Mouse (Mus musculus) CH12.LX (cell line): ENCODE data around the gene Brd2. TPM values are rescaled to one million over a fixed set of nuclear protein-coding genes. Genes with fewer than 3 reads are reported as not detected.
A peak's percentile ranks its signal among the peaks of the same experiment; 100 is the strongest.

Experiments used
- DNase-seq: peaks from one replicate; pipeline ENCODE4 v3.0.0-alpha.2; 2013; ENCODE audit errors: extremely low read depth
- H3K27ac ChIP-seq: 2 replicates; pipeline ENCODE4 v1.5.1; 2012; ENCODE audit warnings: low read depth, mild to moderate bottlenecking, control low read depth, moderate library complexity; ENCODE audit not compliant: insufficient read depth
- H3K27me3 ChIP-seq: replicated peaks from 2 replicates; pipeline ENCODE3; 2012; ENCODE audit warnings: inconsistent platforms
- H3K36me3 ChIP-seq, 2 experiments: replicated peaks in 1 of 2; 2 replicates each; pipeline versions ENCODE3 to v1.6.1; 2012; ENCODE audit warnings: inconsistent platforms in 1 of 2, low read length in 1 of 2, mild to moderate bottlenecking in 1 of 2, mixed read lengths in 1 of 2, moderate library complexity in 1 of 2; ENCODE audit not compliant: control insufficient read depth in 1 of 2, insufficient read depth in 1 of 2
- H3K4me1 ChIP-seq, 2 experiments: 2 replicates each; pipeline ENCODE4 v1.6.1; 2012; ENCODE audit warnings: inconsistent platforms in 1 of 2, moderate library complexity in 1 of 2; ENCODE audit not compliant: insufficient read depth in 2 of 2, control insufficient read depth in 1 of 2
- H3K4me2 ChIP-seq: 2 replicates; pipeline ENCODE4 v1.6.1; 2012; ENCODE audit warnings: low read depth, mild to moderate bottlenecking, control low read depth; ENCODE audit not compliant: poor library complexity, insufficient read depth, severe bottlenecking
- H3K4me3 ChIP-seq, 3 experiments: fragments of 150-350 bp in 1 of 3; sonication (generic) in 1 of 3; replicated peaks in 1 of 3; 2 replicates each; pipeline versions ENCODE3 to v1.5.1; 2011 to 2012; ENCODE audit warnings: low read depth in 2 of 3, low read length in 2 of 3, mild to moderate bottlenecking in 2 of 3, moderate library complexity in 2 of 3, control low read depth in 1 of 3, improper control_type of control experiment in 1 of 3, inconsistent platforms in 1 of 3, mixed read lengths in 1 of 3; ENCODE audit not compliant: poor library complexity in 1 of 3
- H3K79me2 ChIP-seq: replicated peaks from 2 replicates; pipeline ENCODE4 v1.6.1; 2012; ENCODE audit warnings: mild to moderate bottlenecking, moderate library complexity; ENCODE audit not compliant: control insufficient read depth, poor library complexity, insufficient read depth, severe bottlenecking; ENCODE audit errors: extremely low read depth
- H3K9ac ChIP-seq: 2 replicates; pipeline ENCODE4 v1.6.1; 2012; ENCODE audit warnings: low read depth, mild to moderate bottlenecking, control low read depth, moderate library complexity; ENCODE audit not compliant: insufficient read depth
- H3K9me3 ChIP-seq: replicated peaks from 2 replicates; pipeline ENCODE3; 2012; ENCODE audit warnings: low read length, inconsistent platforms, mixed read lengths
- BHLHE40 ChIP-seq: IDR thresholded peaks from 2 replicates; pipeline ENCODE4 v1.6.1; 2011; ENCODE audit warnings: mild to moderate bottlenecking, low read depth, low read length, improper control_type of control experiment
- CHD2 ChIP-seq: IDR thresholded peaks from 2 replicates; pipeline ENCODE4 v1.6.1; 2011; ENCODE audit warnings: low read length, improper control_type of control experiment
- E2F4 ChIP-seq: IDR thresholded peaks from 2 replicates; pipeline ENCODE4 v1.6.1; 2011; ENCODE audit warnings: low read depth, low read length, improper control_type of control experiment; ENCODE audit not compliant: insufficient replicate concordance
- EP300 ChIP-seq: IDR thresholded peaks from 2 replicates; pipeline ENCODE4 v1.6.1; 2011; ENCODE audit warnings: low read length, improper control_type of control experiment
- GABPA ChIP-seq: IDR thresholded peaks from 2 replicates; pipeline ENCODE4 v1.6.1; 2012; ENCODE audit warnings: low read depth, low read length, improper control_type of control experiment, inconsistent platforms; ENCODE audit not compliant: insufficient replicate concordance
- JUN ChIP-seq: IDR thresholded peaks from 2 replicates; pipeline ENCODE4 v1.6.1; 2011; ENCODE audit warnings: low read depth, mild to moderate bottlenecking, low read length, improper control_type of control experiment, moderate library complexity; ENCODE audit not compliant: insufficient read depth
- JUND ChIP-seq: conservative IDR thresholded peaks from 2 replicates; pipeline ENCODE4 v1.6.1; 2011; ENCODE audit warnings: low read depth, low read length, improper control_type of control experiment
- MAZ ChIP-seq: IDR thresholded peaks from 2 replicates; pipeline ENCODE4 v1.6.1; 2012; ENCODE audit warnings: low read depth, mild to moderate bottlenecking, inconsistent platforms, low read length, improper control_type of control experiment, moderate library complexity
- NRF1 ChIP-seq: IDR thresholded peaks from 2 replicates; pipeline ENCODE4 v1.6.1; 2014; ENCODE audit warnings: low read depth, mild to moderate bottlenecking, inconsistent platforms, low read length, improper control_type of control experiment, moderate library complexity
- PAX5 ChIP-seq: IDR thresholded peaks from 2 replicates; pipeline ENCODE4 v1.6.1; 2012; ENCODE audit warnings: low read length, inconsistent platforms, mixed read lengths
- POLR2AphosphoS2 ChIP-seq: IDR thresholded peaks from 2 replicates; pipeline ENCODE4 v1.6.1; 2011; ENCODE audit warnings: low read depth, low read length, improper control_type of control experiment
- RAD21 ChIP-seq: IDR thresholded peaks from 2 replicates; pipeline ENCODE4 v1.6.1; 2011; ENCODE audit warnings: low read depth, mild to moderate bottlenecking, low read length, improper control_type of control experiment, moderate library complexity
- TCF12 ChIP-seq: IDR thresholded peaks from 2 replicates; pipeline ENCODE4 v1.6.1; 2014; ENCODE audit warnings: low read depth, mild to moderate bottlenecking, inconsistent platforms, low read length, improper control_type of control experiment
- ZC3H11A ChIP-seq: IDR thresholded peaks from 2 replicates; pipeline ENCODE4 v1.6.1; 2012; ENCODE audit warnings: low read depth, mild to moderate bottlenecking, inconsistent platforms, low read length, improper control_type of control experiment
- ZMIZ1 ChIP-seq: IDR thresholded peaks from 2 replicates; pipeline ENCODE4 v1.6.1; 2012; ENCODE audit warnings: low read depth, mild to moderate bottlenecking, inconsistent platforms, low read length, improper control_type of control experiment
- ZNF384 ChIP-seq: IDR thresholded peaks from 2 replicates; pipeline ENCODE4 v1.6.1; 2012; ENCODE audit warnings: low read depth, low read length, improper control_type of control experiment, inconsistent platforms
- dilution Hi-C: fragments of 300-500 bp; cut with MboI; formaldehyde crosslinking; loops from 2 replicates; pipeline ENCODE4 v1.14.3; 2020; ENCODE audit warnings: low sequenced_read_pairs; ENCODE audit not compliant: extremely low pct_unique_long_range_greater_than_20kb, extremely low pct_ligation_motif_present
- in situ Hi-C: fragments of 300-500 bp; cut with MboI; formaldehyde crosslinking; loops from 3 replicates; pipeline ENCODE4 v1.14.3; 2019; ENCODE audit warnings: low sequenced_read_pairs, low pct_ligation_motif_present, low pct_unique_long_range_greater_than_20kb, mixed read lengths
- polyA plus RNA-seq: library from polyadenylated mRNA; unstranded; fragments of >175 nt; gene quantifications from 2 replicates; pipeline ENCODE4 v1.2.1, GENCODE M21; 2012; ENCODE audit warnings: low read depth; ENCODE audit not compliant: insufficient read length
- total RNA-seq, 2 experiments: library from RNA; depleted of rRNA; stranded (reverse); fragments of 300-350 nt in 1 of 2; fragments of >200 nt in 1 of 2; gene quantifications; 2 replicates each; pipeline ENCODE4 v1.2.3; 2012 to 2014

Brd2 gene
- total and polyA plus RNA-seq, 3 experiments, result 101 to 247 (median 141) TPM

GRCm38 (mm10) chr17:34110309-34110708 lies 12.1 kb downstream of the Brd2 start:
- Histone ChIP-seq H3K9me3 (peaks cover 2% of the 10 kb centered on the region), H3K9ac (no peak overlapping the region), H3K79me2 (peaks cover 14% of the 10 kb centered on the region), H3K4me2 (no peak overlapping the region), H3K27me3 (no peaks in the 10 kb centered on the region), H3K36me3 (peaks cover 43 to 64% of the 10 kb centered on the region in 2 experiments), H3K4me3 (no peak overlapping the region), H3K4me1 (peaks cover 10 to 26% of the 10 kb centered on the region in 2 experiments), H3K27ac (no peak overlapping the region)
- no peak for DNase-seq
- 0 out of 2 replicates have a peak, but pooled peaks have one; percentile 18 for TF ChIP-seq POLR2AphosphoS2
- no peak for TF ChIP-seq ZC3H11A
- TF ChIP-seq RAD21, result no peak
- TF ChIP-seq E2F4, result no peak
- TF ChIP-seq BHLHE40, result no peak
- dilution Hi-C loops (no loop called here), in situ Hi-C loops (no loop called here)

- no peak for DNase-seq
- Histone ChIP-seq H3K27ac (no peak overlapping the region), H3K4me3 (no peak overlapping the region), H3K36me3 (peaks cover 38 to 59% of the 10 kb centered on the region in 2 experiments), H3K9me3 (peaks cover 2% of the 10 kb centered on the region), H3K79me2 (peaks cover 9% of the 10 kb centered on the region), H3K27me3 (no peaks in the 10 kb centered on the region)
- in situ Hi-C loops (no loop called here), dilution Hi-C loops (no loop called here)
- TF ChIP-seq GABPA (no peak), JUND (no peak), ZMIZ1 (peak; percentile 40; the same call in 1 of the 2 replicates), PAX5 (no peak), NRF1 (no peak), CHD2 (no peak), BHLHE40 (no peak), JUN (no peak), TCF12 (no peak), MAZ (no peak), POLR2AphosphoS2 (0 out of 2 replicates have a peak, but pooled peaks have one; percentile 7), EP300 (no peak), ZNF384 (no peak)
- TF ChIP-seq, all 38 proteins: peak for 2
- Histone ChIP-seq H3K9ac (no peak overlapping the region), H3K4me2 (no peak overlapping the region), H3K4me1 (peaks cover 7 to 23% of the 10 kb centered on the region in 2 experiments)
These were observed 12.6 kb downstream of the Brd2 start for GRCm38 (mm10) chr17:34109806-34110195.
